Mouse (Mus musculus) urinary bladder, adult 18-20 months (tissue): ENCODE data around the gene Myo3b.

Source experiments
- DNase-seq, 2 experiments: peaks; one replicate each; pipeline ENCODE4 v3.0.0; 2022; ENCODE audit warnings: low spot score in 2 of 2, mixed read lengths in 2 of 2

The Myo3b gene

DNA sequence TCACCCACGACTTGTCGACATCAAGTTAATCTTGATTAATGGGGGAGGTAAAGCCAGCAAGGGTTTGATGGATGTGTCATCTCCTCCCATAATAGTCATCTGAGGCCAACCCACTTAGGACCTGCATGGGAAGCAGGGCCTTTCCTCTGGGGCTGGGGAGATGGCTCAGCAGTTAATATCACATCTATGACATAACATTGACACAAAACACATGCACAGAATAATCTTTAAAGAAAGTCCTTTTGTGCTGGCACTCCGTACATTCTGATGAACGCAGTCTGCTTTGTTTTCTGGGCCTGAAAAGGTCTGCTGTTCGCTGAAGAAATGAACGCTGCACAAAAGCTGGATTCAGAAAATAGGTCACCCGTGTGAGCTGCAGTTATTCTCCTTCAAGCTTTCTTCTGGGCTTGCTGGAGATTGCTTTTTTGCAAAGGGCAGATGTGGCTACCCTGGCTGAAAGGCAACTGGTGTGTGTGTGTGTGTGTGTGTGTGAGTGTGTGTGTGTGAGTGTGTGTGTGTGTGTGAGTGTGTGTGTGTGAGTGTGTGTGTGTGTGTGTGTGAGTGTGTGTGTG lies 26.9 kb downstream of the Myo3b start:
- no peak for DNase-seq

DNA sequence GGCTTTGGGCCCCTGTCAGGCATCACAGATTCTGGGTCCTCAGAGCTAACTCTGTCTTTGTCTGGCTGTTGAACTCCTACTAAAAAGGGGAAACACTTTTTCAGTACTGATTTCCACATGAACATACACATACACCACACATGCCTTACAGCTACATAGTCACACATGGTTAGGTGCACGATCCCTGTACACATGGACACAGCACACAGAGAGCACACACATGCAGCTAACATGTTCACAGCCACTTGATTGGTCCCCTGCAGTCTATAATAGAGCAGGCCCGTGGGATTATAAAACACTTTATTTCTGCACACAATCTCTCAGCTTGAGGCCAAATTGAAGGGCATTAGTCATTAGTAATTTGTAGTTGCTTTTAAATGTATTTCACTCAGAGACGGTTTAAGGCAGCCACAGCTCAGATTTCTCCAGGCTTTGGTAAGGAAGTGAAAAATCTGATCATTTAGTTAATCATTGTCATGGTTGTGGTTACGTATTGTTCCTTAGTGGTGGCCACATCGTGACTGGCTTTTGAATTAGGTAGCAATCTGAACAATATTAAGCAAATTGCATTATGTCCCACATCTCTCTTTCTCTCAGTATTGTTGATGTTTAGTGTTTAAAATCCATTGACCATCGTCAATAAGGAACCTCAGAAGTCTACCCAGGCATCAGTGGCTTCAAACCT lies 27.6 kb downstream of the Myo3b start:
- DNase-seq: no peak

DNA sequence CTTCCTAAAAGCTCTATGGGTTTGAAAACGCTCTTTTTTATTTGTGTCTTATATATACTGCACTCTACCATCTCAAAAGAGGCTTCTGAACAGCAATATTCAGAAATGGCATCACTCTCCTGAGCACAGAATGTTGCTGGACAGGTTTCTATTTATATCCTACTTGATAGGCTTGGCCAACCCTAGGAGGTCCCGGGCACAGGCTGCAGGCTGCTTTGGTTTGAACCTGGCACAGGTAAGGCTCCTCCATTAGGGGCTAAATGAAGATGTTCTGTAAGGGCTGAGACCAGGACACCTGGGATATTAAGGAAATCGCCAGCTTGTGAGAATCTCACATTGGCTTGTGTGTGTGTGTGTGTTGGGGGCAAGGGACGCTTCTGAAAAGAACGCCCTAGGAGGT lies 30.9 kb downstream of the Myo3b start:
- no peak for DNase-seq

DNA sequence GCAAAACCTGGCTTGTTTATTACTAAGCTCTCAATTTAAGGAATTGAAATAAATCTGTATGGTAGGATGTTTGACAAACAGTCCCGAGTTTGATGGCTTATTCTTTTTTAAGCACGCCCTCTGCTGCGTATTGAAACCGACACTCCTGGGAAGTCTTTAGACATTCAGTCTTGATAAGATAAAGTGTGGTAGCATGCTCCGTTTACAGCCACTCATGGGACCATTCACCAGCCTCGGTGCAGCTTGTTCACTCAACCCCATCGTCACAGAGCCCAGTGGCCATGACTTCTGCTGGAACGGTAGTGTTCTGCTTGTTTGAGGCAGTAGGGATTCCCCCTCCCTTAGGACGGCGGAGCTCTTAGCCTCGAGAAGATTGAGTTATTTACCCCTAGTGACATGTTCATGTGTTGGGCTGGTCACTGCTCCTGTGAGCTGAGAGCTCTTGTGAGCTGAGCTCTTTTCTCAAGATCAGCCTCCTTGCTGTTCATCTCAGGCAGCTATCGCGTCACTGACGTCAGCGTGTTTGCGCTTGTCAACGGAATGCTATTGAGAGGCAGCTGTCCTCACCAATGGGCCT lies 44.6 kb downstream of the Myo3b start:
- DNase-seq: no peak

DNA sequence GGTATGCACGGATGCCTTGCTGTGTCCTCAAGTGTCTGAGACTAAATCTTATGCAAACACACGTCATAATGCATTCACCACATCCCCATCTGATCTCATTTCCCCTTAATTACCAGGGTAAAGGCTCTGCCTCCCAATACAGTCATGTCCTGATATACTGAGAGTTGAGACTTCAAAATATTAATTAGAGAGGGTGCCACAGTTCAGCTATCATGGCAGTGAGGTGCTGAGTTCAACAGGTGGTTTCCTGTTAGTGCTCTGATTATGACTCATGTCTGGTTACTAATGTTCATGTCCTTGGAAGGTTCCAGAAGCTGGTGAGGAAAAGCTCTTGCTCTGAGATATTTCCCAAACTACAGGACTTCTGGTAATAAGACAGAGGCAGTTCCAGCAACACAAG lies 52.3 kb downstream of the Myo3b start:
- no peak for DNase-seq

DNA sequence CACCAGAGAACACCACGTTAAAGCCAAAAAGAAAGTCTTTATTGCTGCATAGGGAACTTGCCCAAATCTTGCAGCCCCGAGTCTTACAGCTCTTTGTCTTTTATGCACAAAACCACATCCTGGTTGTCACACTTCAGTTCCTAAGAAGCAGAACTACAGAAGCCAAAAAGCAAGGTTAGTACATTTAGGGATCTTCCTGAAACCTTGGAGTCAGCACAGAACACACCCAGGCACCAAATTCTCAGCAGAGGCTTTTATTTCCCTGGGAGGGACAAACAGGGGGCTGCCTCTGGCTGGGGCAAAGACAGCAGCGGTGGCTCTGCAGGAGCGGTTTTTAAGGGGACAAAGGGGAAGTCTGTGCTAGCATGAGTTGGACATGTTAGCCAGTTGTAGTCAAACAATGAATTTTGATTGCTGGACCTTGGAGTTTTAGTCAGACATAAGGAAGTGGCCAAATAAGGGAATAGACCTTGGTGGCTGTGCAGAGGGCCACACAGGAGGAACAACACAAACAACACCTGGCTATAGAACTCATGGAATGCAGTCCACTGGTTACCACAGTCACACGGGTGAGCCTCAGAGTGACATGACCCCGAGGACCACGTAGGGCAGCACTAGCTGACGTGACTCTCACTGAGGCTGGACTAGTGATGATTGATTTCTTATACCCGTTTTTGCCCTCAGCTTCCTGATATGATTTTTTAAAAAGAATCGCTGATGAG lies 53.0 kb downstream of the Myo3b start:
- no peak for DNase-seq

DNA sequence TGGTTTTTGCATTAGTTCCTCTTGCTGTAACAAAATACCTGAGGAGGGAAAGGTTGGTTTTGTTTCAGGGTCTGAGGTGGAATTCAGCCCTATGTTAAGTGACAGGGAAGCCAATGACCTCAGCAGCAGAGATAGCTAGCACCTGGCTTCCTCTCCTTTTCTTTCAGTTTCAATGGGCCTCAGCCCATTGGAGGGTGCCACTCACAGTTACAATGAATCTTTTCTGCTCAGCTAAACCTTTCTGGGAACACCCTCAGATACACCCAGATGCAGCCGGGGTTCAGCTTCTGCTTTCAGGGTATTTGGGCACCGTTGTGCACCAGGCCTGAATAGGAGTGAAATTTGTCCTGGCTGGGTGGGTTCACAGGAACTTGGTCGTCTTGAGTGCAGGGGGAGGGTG lies 53.7 kb downstream of the Myo3b start:
- DNase-seq: no peak

DNA sequence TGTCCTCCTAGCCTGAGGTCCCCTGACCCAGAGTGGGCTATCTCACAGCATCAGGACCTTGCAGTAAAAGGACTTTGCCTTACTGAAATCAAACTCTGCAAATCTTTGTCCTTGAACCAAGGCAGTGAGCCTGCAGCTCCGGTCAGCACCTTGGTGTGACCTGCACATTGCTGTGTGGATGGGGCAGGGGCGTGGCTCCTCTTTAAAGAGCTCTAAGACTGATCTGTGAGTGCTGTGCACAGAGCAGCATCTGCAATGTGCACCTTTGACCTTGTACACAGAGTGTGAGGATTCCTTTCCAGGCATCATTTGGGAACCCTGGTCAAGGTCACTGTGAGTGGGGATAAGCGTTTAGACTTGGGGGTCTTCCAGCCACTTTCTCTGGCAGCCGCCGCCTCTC lies 55.5 kb downstream of the Myo3b start:
- no peak for DNase-seq

DNA sequence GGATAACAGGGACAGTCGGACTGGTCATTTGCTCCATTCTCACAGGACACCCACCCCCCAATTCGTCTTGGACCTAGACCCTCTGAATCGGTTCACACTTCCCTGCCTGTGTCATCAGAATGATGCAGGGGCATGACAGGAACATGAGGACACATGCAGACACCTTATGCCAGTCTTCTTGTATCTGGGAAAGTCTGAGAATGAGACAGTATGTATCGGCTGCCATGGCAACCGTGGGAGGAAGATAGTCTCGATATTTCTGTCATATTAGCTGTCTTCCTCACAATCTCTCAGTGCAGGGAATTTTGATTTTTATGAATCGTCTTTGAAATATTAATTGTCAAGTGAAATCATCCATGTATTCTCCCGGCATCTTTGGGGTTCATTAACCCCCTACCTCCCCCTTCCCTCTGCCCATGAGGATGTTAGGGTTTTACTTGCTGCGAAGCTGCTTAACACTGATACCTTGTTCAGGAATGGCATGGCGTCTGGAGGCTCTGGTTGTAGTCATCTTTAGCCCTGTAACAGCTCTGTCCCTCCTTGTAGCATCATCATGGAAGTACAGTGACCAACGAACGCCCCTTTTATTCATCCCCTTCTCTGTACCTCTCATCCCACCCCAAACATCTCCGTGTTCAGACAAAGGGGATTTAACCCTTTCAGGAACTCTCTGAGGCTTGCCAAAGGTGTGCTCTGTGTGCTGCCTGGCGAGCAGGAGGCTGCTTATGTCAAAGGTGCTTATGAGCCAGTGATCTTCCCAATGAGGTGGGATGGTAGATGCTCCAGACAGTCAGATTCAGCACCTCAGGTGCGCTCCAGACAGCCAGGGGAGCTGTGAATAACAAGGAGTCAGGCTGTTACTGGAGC lies 58.5 kb downstream of the Myo3b start:
- DNase-seq: no peak

DNA sequence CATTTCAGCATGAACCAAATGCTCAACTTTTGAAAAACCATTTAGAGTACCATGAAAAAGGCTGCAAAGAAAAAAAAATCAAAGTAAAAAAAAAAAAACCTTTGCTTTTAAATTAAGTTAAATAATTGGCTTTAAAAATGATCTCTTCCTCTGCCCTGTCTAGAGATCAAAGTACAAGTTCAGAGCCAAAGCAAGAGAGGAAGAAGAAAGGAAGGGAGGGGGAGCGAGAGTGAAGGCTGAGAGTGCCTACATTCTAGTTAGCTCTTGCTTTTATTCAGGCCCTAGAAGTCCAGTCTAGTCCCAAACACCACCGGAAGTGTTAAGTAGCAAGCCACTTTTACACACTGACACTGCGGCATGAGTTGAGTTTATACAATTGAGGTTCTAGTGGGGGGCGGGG lies 60.5 kb downstream of the Myo3b start:
- DNase-seq: no peak

DNA sequence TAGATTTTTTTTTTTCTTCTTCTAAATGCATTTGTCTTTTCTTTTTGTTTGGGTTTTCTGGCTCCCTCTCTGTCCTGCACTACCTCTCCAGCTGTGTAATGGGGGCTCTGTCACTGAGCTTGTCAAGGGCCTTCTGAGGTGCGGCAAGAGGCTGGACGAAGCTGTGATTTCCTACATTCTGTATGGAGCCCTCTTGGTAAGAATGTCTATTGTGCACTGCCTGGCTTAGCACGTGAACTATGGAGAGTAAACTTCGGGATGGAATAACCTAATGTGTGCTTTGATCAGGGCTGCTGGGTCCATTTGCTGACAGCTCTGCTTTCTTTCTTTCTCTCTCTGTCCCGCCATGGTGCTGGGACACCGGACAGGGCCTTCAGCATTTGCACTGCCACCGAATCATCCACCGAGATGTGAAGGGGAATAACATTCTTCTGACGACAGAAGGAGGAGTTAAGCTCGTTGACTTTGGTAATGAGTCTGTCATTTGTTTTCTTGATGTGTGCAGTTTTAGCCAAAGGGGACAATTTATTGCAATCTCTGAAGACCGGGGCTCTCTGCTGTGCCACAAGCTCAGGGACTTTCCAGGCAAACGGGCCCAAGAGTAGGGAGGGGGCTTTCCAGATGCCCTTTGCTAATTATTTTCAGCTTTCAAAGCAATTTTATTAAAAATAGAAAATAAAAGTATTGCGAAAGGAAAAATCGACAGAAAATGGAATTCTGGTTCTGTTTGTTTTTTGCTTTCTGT lies 66.5 kb downstream of the Myo3b start:
- DNase-seq: no peak

DNA sequence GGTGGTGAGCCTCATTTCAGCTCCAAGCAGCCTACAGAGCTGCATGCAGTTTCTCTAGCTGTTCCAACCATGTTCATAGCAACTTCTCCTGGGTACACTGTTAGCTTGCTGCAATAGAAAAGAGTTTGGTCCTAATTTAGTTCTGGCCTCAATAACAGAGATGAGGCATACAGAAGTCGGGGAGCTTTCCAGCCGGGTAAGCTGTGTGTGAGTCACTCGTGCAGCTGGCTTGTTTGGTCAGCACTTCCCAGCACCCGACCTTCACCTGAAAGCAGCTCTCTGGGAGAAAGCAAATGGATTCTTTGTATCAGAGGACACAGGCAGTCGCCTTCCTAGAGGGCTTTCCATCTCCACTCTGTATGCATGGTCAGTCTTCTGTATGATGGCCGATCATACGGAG lies 70.1 kb downstream of the Myo3b start:
- DNase-seq: no peak

DNA sequence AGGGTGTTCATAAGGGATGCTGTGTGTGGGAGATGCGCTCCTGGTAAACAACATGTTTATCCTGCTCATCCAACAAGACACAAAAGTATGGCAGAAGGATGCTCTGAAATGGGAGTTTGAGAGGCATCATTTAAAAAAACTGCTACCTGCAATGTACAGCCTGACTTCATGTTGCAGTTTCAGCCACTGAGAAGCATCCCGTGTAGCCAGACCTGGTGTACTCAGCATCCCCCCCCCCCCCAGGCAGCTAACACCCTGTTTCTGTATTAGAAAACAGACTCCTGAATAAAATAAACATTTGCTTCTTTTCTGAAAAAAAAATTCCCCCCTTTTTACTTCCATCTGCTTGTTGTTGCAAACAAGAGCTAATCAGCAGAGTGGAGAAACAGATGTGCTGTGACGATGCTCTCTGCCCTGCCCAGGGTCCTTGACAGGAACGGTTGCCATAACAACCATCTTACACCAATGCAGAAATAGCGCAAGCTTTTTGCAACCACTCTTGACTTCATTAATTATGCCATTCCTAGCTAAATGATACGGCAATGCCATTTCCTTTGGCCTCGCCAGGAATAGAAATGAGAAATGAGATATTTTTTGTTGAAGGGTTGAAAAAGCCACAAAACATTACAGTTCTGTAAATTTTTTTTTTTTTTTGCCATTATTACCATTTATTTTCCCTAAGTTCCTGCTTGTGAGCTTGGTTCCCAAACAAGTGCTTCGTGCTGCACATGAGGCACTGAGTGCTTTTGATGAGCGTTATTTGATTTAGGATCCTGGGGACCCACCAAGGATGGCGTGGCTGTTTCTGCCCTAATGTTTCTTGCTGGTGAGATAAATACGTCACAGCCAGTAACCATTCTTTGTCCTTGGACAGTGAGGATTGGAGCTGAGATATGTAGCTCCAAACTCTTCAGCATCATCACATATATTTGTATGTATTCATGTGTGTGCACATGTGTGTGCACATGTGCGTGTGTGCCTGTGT lies 75.2 kb downstream of the Myo3b start:
- DNase-seq: no peak

DNA sequence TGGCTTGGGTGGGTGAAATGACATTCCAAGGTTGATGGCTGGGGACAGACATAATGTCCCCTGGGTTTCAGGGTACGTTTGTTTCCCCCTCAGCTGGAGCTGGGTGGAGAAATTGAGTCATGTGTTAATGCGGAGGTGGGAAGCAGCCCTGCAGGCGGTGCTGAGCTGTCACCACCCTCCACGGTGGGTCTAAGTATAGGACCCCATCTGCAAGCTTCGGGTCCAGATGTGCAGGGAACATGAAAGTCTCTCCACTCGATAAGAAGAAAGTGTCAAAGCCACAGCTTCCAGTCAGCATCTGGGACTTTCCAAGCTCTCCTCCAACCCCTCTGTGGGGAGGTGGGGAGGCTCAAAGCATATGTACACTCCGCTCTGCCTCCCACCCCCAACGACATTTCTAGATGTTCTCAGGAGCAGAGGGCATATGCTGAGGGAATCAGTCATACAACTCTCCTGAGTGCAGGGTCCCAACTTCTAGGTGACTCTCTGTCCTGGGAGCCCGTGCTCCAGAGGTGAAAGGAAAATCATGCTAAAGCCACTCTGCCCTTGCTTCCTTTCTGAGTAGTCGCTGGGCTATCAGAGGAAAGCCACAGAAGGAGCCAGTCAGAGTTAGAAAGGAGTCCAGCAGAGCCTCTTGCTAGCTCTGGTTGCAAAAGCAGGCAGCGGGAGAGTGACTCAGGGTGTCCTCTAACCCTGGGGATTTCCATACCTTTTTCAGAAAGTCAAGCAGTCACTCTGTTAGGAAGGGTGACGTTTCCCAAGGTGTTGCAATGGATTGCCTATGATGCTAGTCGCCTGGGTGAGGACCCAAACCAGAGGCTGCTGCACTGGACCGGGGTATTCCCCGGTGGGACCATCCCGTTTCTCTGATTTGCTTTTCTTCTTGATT lies 79.7 kb downstream of the Myo3b start:
- no peak for DNase-seq

DNA sequence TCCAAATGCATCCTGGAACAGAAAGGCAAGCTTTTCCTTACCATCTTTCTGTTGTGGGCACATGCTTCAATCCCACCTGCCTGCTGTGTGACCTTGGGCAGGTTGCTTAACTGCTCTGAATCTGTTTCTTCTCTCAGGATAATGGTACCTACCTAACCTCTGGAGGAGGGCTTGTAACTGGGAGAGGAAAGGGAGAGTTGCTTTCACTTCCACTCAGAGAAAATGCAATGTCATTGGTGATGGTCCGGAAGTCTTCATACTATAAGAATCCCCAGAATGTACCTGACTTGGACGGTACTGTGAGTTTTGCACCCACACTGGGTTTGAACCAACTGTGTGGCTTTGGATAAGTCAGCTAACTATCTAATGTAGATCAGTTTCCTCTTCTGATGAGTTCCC lies 80.3 kb downstream of the Myo3b start:
- DNase-seq: no peak

DNA sequence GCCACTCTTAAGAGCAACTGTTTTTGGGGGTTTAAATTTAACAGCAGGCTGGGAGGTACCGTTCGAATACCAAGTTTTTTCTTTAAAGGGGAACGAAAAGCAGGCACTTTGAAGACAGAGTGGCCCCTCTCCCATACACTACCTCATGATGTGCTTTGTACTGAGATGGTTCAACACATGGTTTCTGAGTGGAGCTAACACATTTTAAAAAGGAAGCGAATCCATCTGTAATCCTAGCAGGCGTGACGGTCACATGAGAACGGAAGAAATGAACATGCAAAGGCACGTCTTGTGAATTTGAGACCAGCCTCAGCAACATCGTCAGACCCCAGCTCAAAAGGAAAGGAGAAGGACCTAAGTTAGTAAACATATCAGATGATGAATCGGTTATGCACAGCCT lies 87.4 kb downstream of the Myo3b start:
- DNase-seq: no peak

DNA sequence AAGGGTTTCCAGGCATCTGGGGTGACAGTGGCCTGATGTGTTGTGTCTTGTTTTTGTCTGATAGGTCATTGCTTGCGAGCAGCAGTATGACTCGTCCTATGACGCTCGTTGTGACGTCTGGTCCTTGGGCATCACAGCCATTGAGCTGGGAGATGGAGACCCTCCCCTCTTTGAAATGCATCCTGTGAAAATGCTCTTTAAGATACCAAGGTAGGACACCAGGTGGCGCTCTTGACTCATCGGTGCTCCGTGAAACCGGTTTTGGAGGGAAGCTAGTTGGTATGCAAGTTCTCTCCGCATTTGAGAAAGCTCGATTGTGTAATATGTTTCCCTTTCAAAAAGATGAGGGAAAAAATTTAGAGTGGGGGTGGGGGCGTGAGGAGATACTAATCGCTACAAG lies 87.9 kb downstream of the Myo3b start:
- peak; percentile 51 to 56 for DNase-seq

DNA sequence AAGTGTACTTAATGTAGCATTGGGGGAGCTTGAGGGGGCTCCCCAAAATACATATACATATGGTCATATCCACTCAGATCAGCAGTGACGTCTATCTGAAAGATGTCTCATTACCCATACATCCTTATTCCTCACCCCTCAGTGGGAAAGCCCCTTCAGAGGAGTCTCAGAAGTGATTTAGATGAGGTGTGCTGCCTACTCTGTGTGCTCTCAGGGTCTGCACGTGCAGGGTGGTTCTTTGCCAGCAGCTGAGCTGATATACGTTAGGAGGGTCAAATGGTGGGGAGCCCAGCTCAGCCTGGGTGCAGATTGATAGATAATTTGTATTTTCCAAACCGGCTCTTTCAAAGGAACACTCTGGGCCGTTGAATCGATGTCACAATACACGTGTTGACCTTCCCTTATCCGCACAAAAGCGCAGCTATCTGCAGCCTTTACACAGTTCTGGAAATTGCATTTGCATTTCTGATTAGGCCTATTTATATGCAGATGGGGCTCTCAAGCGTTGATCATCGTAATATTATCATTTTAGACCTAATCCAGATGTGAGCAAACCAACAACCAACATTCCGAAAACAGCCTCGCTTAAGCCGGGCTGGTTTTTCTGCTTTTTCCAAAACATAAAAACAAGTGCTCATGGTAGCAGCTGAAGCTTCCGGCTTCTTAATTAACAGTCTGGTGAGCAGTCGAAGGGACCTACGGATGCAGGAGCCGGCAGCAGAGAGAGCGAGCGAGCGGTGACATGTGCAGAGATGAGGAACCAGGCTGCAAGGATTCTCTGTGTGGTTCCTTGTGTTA lies 88.6 kb downstream of the Myo3b start:
- DNase-seq: no peak
